Mouse (Mus musculus): Measurements from ENCODE around the gene Tmem114. TPM values are rescaled to one million over a fixed set of nuclear protein-coding genes. Genes with fewer than 3 reads are reported as not detected.

Tmem114 gene
- polyA plus RNA-seq, 1 experiment from 2014 or later = not detected

DNA sequence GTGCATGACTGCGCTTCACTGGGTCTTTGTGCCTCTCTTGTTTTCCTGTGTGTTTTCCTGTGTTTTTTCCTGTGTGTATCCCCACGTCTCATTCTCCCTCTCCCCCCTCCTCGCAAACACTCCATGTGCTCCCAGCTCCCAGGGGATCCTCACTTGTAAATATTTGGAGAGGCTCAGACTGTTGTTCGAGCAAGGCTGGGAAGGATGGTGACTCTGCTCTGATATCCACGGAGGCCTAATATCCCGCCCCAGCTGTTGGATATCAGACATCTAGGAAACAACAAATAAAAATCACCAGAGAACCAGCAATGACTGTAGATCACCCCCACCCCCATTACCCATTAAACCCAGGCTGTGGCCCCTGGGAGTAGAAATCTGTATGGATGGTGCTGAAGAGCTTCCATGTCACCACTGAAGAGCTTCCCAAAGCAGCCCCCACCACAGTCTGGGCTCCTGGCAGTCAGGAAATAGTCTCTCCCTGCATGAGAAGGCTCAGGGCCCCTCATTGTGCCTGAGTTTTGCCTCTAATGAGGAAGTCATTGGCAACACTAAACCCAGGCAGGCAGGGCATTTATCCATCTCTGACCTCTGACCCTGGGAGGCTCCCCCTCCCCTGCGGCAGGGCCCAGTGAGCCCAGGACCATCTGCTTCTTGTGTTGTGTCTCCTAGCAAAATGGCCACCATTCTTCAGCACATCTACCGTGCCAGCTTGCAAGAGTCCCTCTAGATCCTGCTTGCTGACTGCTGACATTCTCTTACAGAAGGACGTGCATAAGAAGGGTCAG lies 23.6 kb downstream of the Tmem114 start:
- DNase-seq (ENCODE audit: low spot score) = peak; percentile 50
- no peak overlapping the region for H3K4me3 ChIP-seq
- peak overlapping the region; percentile 62; the same call in 1 of the 2 replicates for H3K27ac ChIP-seq
- 61% methylated on average over 9 of the region's 9 CpGs for WGBS
- H3K9me3 ChIP-seq = no peaks in the 10 kb centered on the region
- H3K36me3 ChIP-seq = no peaks in the 10 kb centered on the region
- peaks cover 16% of the 10 kb centered on the region for H3K4me1 ChIP-seq (replicated peaks)
- H3K27me3 ChIP-seq (ENCODE audit: insufficient read depth, poor library complexity, severe bottlenecking) = peaks cover 5% of the 10 kb centered on the region; the same call in 1 of the 2 replicates

DNA sequence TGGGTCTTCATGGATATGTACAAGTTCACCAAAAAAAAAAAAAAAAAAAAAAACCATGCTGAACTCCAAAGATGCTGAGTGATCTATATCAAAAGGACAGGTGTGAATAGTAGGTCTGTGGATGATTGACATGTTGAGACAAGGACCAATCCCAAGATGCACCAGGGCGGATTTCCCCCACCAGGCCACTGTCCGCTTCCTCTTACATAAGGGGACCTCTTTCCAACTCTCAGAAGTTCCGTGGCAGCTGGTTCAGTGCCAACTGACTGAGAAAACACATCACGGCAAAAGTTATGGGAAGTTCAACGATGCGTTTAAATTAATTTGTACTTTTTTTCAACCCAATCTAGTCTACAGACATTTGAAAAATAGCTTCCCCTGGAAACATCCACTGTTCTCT lies 25.1 kb downstream of the Tmem114 start:
- Histone ChIP-seq H3K4me3 (no peak overlapping the region), H3K27me3 (ENCODE audit: insufficient read depth, poor library complexity, severe bottlenecking) (peaks cover 4% of the 10 kb centered on the region; the same call in 1 of the 2 replicates), H3K4me1 (replicated peaks) (peaks cover 16% of the 10 kb centered on the region), H3K27ac (no peak overlapping the region), H3K9me3 (no peaks in the 10 kb centered on the region), H3K36me3 (no peaks in the 10 kb centered on the region)
- 95% methylated on average over 6 of the region's 6 CpGs for WGBS
- no peak for DNase-seq (ENCODE audit: low spot score)

DNA sequence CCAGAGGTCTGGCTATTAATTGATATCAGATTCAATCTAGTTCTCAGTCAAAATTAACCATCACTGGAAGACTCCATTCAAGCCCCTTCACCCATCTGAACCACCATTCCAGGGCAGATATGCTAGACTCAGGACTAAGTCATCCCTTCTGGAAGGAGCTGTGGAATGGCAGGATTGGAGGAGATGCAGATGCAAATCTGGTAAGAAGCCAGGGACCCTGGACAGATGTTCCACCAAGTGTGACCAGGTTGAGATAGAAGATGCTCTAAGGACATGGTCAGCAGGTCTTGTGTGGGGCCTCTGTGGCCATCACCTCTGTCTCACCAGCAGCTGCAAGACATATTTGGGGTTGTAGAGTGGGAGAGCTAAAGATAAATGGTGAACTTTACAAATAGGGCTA lies 30.0 kb downstream of the Tmem114 start:
- Histone ChIP-seq H3K27ac (no peak overlapping the region), H3K4me1 (replicated peaks) (no peaks in the 10 kb centered on the region), H3K9me3 (no peaks in the 10 kb centered on the region), H3K36me3 (no peaks in the 10 kb centered on the region), H3K27me3 (ENCODE audit: insufficient read depth, poor library complexity, severe bottlenecking) (no peaks in the 10 kb centered on the region), H3K4me3 (no peak overlapping the region)
- no peak for DNase-seq (ENCODE audit: low spot score)

DNA sequence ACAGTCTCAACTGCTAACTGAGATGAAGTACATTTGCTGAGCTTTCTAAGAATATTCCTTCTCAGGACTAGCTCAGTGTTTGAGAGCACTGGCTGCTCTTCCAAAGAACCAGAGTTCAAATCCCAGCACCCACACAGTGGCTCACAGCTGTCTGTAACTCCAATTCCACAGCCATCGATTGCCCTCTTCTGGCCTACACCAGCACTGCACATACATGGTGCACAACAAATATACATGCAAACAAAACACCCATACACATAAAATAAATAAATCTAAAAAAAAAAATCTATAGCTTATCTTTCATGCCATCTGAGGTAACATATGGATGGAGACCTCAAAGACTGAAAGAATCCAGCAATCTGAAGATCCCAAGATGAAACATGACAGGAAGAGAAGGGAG lies 36.4 kb downstream of the Tmem114 start:
- H3K9me3 ChIP-seq = no peaks in the 10 kb centered on the region
- 92% methylated on average over 1 of the region's 1 CpGs for WGBS
- no peak overlapping the region for H3K27ac ChIP-seq
- H3K4me1 ChIP-seq (replicated peaks) = no peaks in the 10 kb centered on the region
- no peak for DNase-seq (ENCODE audit: low spot score)
- H3K27me3 ChIP-seq (ENCODE audit: insufficient read depth, poor library complexity, severe bottlenecking) = no peaks in the 10 kb centered on the region
- no peak overlapping the region for H3K4me3 ChIP-seq
- no peaks in the 10 kb centered on the region for H3K36me3 ChIP-seq

DNA sequence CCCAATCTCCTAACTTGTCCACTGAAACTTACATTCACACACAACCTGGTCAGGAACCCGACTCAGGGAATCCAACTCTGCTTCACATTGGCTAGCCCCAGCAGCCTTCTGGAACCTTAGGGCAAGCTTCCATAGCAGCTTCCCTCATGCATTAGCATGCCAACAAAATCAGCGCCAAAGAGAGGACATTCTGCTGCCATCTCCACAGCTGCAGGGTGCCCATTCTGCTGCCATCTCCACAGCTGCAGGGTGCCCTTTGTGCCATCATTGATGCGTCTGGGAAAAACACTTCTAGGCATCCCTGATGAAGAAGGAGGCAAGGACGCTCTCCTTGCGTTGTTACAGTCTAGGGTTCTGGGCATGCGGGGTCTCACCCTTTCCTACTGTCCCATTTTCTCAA lies 38.5 kb downstream of the Tmem114 start:
- no peak for DNase-seq (ENCODE audit: low spot score)
- Histone ChIP-seq H3K36me3 (no peaks in the 10 kb centered on the region), H3K27ac (no peak overlapping the region), H3K27me3 (ENCODE audit: insufficient read depth, poor library complexity, severe bottlenecking) (no peaks in the 10 kb centered on the region), H3K9me3 (no peaks in the 10 kb centered on the region), H3K4me3 (no peak overlapping the region), H3K4me1 (replicated peaks) (no peaks in the 10 kb centered on the region)
- WGBS = 72% methylated on average over 6 of the region's 6 CpGs

DNA sequence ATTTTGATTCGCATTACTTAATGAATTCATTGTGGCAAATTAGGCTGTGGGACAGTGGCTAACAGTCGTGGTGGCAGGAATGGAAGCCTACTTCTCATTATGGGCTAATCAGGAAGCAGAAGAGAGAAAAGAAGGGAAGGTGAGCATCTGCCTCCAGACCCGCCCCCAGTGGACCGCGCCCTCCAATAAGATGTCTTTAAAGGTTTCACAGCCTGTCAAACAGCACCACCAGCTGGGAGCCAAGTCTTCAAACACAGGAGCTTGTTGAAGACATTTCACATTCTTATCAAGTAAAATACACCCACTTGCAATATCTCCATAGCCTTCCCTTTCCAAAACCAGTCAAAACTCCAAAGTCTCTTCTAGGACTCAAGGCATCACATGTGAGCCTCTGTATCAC lies 39.3 kb downstream of the Tmem114 start:
- Histone ChIP-seq H3K4me1 (replicated peaks) (no peaks in the 10 kb centered on the region), H3K27ac (no peak overlapping the region), H3K27me3 (ENCODE audit: insufficient read depth, poor library complexity, severe bottlenecking) (no peaks in the 10 kb centered on the region), H3K4me3 (no peak overlapping the region), H3K36me3 (no peaks in the 10 kb centered on the region), H3K9me3 (no peaks in the 10 kb centered on the region)
- 80% methylated on average over 5 of the region's 5 CpGs for WGBS
- DNase-seq (ENCODE audit: low spot score) = no peak

DNA sequence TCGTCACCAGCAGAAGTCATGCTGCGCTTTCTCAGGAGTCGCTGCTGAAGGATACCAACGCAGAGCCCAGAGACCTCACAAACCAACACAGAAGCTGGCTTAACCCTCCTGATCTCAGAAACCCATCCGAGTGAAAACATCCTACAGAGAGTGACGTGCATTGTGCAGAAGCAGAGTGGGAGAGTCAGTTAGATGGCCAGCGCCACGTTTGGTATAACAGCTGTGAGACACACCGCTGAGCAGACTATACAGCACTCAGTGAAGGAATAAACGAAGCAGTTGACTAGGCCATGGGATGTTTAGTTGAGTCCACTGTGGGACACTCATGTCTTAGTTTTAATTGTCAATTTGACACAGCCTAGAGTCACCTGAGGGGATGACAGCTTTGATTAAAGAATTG lies 40.2 kb downstream of the Tmem114 start:
- WGBS = 72% methylated on average over 10 of the region's 10 CpGs
- no peak for DNase-seq (ENCODE audit: low spot score)
- H3K4me1 ChIP-seq (replicated peaks) = peaks cover 4% of the 10 kb centered on the region; the same call in 1 of the 2 replicates

DNA sequence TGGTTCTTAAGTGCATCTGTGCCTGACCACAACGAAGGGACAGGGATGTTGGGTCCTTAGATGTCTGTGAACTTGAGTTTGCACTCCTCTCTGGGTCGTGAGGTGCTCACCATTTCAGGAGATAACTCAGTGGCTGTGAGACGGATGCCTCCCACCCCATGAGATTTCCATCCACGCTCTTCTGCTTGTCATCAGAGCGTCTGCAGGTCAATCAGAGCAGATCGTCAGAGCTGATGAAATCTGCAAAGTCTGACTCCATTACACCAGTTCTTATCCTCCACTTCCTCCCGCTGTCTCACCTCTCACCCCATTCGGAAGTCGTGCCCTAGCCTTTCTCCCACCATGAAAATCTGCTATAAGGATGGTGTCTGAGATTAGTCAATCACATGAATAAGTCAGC lies 41.5 kb downstream of the Tmem114 start:
- Histone ChIP-seq H3K27ac (no peak overlapping the region), H3K4me3 (no peak overlapping the region), H3K27me3 (ENCODE audit: insufficient read depth, poor library complexity, severe bottlenecking) (no peaks in the 10 kb centered on the region), H3K4me1 (replicated peaks) (peaks cover 7% of the 10 kb centered on the region; the same call in 1 of the 2 replicates), H3K9me3 (no peaks in the 10 kb centered on the region), H3K36me3 (no peaks in the 10 kb centered on the region)
- DNase-seq (ENCODE audit: low spot score) = no peak
- 85% methylated on average over 9 of the region's 9 CpGs for WGBS

More for the DNA sequence above, 40.2 kb downstream of the Tmem114 start:
- no peaks in the 10 kb centered on the region for H3K36me3 ChIP-seq
- no peaks in the 10 kb centered on the region for H3K27me3 ChIP-seq (ENCODE audit: insufficient read depth, poor library complexity, severe bottlenecking)
- H3K27ac ChIP-seq = no peak overlapping the region
- no peaks in the 10 kb centered on the region for H3K9me3 ChIP-seq
- no peak overlapping the region for H3K4me3 ChIP-seq

DNA sequence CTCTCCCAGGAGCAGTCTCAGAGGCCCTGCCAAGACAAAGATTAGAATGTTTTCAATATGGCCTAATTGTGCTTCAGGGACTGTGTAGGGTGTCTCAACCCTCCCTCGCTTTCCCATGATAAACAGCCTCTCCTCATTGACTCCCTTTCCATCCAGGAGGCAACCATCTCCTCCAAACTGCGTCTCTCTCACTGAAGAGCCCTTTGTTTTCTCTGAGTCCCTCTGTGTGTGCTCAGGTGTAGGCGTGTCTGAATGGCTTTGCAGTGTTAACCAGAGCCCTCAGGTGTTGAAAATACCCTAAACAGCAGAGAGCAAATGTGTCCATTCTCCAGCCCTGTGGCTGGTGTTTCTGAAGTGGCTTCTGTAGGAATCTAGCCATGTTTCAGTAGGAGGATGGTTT lies 61.9 kb downstream of the Tmem114 start:
- no peaks in the 10 kb centered on the region for H3K9me3 ChIP-seq
- no peaks in the 10 kb centered on the region for H3K4me1 ChIP-seq (replicated peaks)
- no peaks in the 10 kb centered on the region for H3K27me3 ChIP-seq (ENCODE audit: insufficient read depth, poor library complexity, severe bottlenecking)
- H3K4me3 ChIP-seq = no peak overlapping the region
- DNase-seq (ENCODE audit: low spot score) = no peak
- 72% methylated on average over 3 of the region's 3 CpGs for WGBS
- no peaks in the 10 kb centered on the region for H3K36me3 ChIP-seq
- no peak overlapping the region for H3K27ac ChIP-seq

Other genes starting within 250 kb of the Tmem114 start
- gene Mettl22, start 45.7 kb upstream of the Tmem114 start, polyA plus RNA-seq (2016; fragmentation: Nextera tagmentation; extraction: Ambion mirVana) = 24.0 and 26.0 TPM in 2 replicates
- gene Abat, start 88.3 kb upstream of the Tmem114 start, polyA plus RNA-seq (2016; fragmentation: Nextera tagmentation; extraction: Ambion mirVana) = 22.7 and 27.2 TPM in 2 replicates
- gene Pmm2, start 212.5 kb upstream of the Tmem114 start, polyA plus RNA-seq (2016; fragmentation: Nextera tagmentation; extraction: Ambion mirVana) = 45.3 and 48.9 TPM in 2 replicates
- 22.8 and 23.8 TPM in 2 replicates for gene Tmem186, start 212.6 kb upstream of the Tmem114 start, polyA plus RNA-seq (2016; fragmentation: Nextera tagmentation; extraction: Ambion mirVana)
- gene Carhsp1, start 247.0 kb upstream of the Tmem114 start, polyA plus RNA-seq (2016; fragmentation: Nextera tagmentation; extraction: Ambion mirVana) = 187 and 235 TPM in 2 replicates

Measured in hindbrain, embryonic 10.5 days (tissue).